23 mouse cellular contexts compared by ENCODE assay signal in the genomic region with DNA sequence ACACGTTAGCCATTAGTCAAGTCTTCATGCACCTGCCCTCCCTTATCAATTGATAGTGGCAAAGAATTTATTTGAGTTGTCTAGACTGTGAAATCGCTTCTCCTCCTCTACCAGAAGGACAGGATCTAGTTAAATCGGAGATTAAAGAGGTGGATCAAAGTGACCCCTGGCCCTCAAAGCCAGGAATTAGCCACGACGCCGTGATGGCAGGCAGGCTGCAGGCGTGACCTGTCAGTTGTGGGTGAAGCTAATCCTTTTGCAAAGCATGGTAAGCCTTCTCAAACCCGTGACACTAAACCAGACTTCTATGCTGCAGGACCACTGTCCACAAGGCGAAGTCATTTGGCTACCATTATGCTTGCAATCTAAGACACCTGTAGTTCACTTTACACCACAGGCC.
"Had no signal": no experiment of that assay in that cellular context is flagged by ENCODE, and none has a peak within 500 bp of the region (broad histone marks: within the 10 kb centered on the region; RNA-seq: fewer than 3 reads in every experiment).

No protein-coding gene starts in this region.

- H3K27me3 ChIP-seq: liver, embryonic 13.5 days; liver, embryonic 15.5 days; lung, embryonic 15.5 days; megakaryocyte, embryonic 14.5 days; neural tube, embryonic 15.5 days had no signal

- H3K9ac ChIP-seq: liver, embryonic 13.5 days; liver, embryonic 15.5 days; liver, postnatal 0 days; lung, embryonic 15.5 days; midbrain, embryonic 13.5 days; neural tube, embryonic 13.5 days; neural tube, embryonic 15.5 days had no signal

- H3K4me2 ChIP-seq: liver, embryonic 13.5 days; liver, embryonic 15.5 days; lung, embryonic 15.5 days; midbrain, embryonic 11.5 days; midbrain, embryonic 13.5 days; neural tube, embryonic 13.5 days; neural tube, embryonic 15.5 days had no signal

- H3K9me3 ChIP-seq: liver, embryonic 13.5 days; liver, embryonic 15.5 days; lung, embryonic 15.5 days; megakaryocyte, embryonic 14.5 days; midbrain, embryonic 13.5 days; neural tube, embryonic 13.5 days; neural tube, embryonic 15.5 days had no signal

- ATAC-seq: liver, postnatal 0 days; lung, postnatal 0 days; midbrain, embryonic 13.5 days; midbrain, embryonic 16.5 days had no signal

- DNase-seq: liver, embryonic 13.5 days; liver, postnatal 0 days; lung, adult 2 months; lung, postnatal 14 days; lung, postnatal 36 days; right cerebral cortex, adult 18-20 months; right cerebral cortex, postnatal 25 days; right cerebral cortex, postnatal 4 days; spleen, adult 18-20 months; thymus, adult 18-20 months; thymus, postnatal 14 days; thymus, postnatal 36 days had no signal

- H3K27ac ChIP-seq: liver, embryonic 13.5 days; liver, embryonic 15.5 days; lung, embryonic 15.5 days; macrophage; midbrain, embryonic 13.5 days; neural tube, embryonic 13.5 days; neural tube, embryonic 15.5 days had no signal

- H3K4me1 ChIP-seq: liver, embryonic 13.5 days; liver, embryonic 15.5 days; neural tube, embryonic 15.5 days had no signal

- H3K36me3 ChIP-seq: liver, embryonic 13.5 days; liver, embryonic 15.5 days; lung, embryonic 15.5 days; midbrain, embryonic 13.5 days; neural tube, embryonic 13.5 days; neural tube, embryonic 15.5 days had no signal

- H3K4me3 ChIP-seq: liver, embryonic 13.5 days; liver, embryonic 15.5 days; lung, embryonic 15.5 days; megakaryocyte, embryonic 14.5 days; midbrain, embryonic 13.5 days; myocyte; neural tube, embryonic 13.5 days; neural tube, embryonic 15.5 days had no signal
